Mouse (Mus musculus) forelimb bud, embryonic 11.5 days (tissue): ENCODE results near the gene Rab19.
"Not testable (repeated sequence)": the region's sequence is repeated elsewhere in the genome, so short reads cannot be mapped to it uniquely, and the experiment has no call there.

Source experiments
- DNase-seq: peaks from one replicate; pipeline ENCODE4 v3.0.0-alpha.2; 2012; ENCODE audit warnings: low read depth, low spot score

Rab19 gene

DNA sequence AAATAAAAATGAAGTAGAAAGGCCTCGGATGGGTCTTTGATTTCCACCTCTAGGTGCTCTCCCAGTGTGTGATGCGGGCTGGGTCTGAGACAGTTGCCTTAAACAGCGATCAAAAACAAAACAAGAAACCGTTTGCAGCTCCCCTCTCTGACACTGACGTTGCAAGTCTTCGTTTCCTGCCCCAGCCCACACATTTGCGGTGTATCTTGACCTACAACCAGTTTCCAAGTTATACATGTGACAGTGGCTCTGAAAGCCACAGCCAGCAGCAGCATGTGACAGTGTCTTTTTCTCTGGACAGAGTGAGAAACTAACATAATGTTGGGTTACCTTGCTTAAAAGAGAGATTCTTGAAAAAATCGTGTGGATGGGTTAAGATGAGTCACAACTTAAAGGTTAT lies 1.2 kb upstream of the Rab19 start:
- no peak for DNase-seq

DNA sequence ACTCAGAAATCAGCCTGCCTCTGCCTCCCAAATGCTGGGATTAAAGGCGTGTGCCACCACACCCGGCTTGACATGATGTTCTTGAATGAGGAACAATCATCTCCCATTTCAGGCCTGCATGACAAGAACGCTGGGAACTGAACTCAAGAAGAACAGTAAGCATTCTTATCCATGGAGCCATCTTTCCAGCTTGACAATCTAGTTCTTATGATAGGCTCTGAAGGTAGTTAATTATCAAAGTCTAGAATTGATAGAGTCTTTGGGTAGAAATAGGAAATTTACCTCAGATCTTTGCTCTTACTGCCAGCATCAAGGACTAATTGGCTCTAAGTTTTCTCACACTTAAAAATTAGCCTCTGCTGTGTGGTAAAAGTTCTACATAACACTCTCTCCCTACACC lies 699 bp upstream of the Rab19 start:
- DNase-seq = no peak

DNA sequence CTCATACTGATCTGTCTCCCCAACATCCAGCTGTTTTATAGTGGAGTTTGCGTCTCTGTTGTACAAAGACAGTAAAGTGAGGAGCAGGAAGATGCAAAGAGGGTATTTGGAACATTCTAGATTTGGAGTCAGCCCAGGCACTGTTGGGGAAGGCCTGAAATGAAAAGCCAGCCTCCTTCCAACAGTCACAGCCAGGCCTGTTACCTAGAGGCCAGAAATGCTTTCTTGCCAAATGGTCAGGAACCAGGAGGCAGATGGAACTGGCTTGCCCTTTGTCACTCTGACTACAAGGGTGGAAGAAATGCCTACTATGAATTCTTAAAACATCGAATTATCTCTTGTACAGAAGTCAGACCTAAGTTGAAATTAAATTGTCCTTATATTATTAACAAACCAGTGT lies 9.0 kb downstream of the Rab19 start:
- no peak for DNase-seq

DNA sequence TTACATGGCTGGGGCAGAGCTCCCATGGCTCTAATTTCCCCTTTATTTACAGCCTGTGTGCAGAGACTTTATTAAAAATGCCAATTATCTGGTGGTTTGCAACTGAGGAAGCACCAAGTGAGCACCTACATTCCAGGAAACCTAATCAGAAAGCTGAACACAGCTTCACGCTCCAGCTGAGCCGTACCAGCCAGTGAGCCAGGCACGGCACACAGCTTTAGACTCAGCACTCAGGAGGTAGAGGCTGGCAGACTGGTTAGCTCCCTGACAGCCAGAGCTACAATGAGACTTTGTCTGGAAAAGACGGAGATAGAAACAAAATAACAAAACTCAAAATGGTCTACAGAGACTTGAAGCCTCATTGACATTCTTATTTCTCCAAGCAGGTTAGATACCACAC lies 14.5 kb downstream of the Rab19 start:
- no peak for DNase-seq

DNA sequence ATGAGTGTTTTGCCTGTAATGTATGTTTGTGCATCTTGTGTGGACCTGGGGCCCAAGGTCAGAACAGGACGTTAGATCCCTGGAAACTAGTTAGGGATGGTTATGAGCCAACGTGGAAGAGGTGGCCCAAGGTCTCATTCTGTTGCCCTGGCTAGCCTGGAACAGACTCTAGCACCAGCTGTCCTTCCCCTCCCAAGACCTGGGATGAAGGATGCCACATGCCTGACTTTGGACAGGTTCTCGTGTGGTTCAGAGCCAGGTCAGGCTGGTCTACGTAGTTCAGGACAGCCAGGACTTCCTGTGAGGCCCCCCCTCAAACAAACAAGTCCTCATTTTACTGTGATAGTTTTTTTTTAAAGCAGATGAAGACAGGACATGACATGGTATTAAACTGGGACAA lies 14.9 kb downstream of the Rab19 start:
- DNase-seq = no peak

DNA sequence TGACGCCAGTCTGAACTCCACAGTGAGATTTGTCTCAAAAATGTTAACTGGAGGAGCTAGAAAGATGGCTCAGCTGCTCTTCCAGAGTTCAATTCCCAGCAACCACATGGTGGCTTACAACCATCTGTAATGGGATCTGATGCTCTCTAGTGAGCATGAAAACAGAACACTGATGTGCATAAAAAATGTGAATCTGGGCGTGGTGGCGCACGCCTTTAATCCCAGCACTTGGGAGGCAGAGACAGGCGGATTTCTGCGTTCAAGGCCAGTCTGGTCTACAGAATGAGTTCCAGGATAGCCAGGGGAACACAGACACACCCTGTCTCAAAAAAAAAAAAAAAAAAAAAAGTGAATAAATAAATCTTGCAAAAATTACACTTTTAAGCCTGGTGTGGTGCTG lies 16.1 kb downstream of the Rab19 start:
- no peak for DNase-seq

DNA sequence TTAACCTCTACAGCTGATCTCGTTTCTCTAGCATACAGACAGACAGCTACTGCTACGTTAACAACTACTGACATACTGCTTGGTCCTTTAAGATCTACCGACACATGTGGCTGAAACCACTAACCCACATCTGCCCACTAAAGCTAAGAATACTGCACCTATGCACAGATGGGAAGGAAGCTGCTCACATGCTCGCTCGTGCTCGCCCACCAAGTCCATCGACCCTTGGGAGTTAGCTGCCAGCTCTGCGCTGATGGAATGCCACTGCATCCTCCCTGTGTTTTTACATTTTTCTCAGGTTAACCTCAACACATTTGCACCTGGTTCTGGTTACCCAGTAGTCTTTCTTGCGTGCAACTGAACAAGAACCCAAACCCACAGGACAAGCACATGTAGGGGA lies 17.4 kb downstream of the Rab19 start:
- no peak for DNase-seq

DNA sequence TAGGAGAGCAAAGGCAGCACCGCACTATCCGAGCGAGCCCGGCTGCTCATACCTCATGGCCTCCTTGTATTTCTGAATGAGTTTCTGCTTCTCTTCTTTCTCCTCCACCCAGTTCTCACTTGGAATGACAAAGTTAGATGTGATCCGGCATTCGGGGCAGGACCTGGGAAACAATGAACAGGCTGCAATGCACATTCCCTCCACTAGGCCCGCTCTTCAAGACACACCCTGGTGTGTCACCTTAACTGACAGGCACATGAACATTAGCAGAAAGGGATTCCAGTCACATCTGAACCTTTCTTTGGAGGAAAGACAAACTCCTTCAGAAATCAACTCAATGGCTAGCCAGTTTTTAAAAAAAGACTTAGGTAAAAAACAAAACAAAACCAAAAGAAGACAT lies 19.4 kb downstream of the Rab19 start:
- DNase-seq = peak; percentile 60

DNA sequence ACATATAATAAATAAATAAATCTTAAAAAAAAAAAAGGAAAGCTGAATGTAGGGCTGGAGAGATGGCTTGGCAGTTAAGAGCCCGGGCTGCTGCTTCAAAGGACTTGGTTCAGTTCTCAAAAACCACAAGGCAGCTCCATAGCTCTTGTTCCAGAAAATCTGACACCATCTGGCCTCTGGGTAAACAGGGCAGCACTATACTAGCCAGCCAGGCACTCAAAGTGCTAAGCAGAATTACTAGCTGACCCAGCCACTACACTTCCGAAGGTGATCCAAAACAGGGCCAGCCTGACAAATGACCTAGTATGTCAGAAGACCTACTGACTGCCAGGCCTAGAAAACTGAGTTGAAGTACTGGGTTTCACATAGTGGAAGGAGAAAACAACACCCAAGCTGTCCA lies 22.2 kb downstream of the Rab19 start:
- DNase-seq = no peak

DNA sequence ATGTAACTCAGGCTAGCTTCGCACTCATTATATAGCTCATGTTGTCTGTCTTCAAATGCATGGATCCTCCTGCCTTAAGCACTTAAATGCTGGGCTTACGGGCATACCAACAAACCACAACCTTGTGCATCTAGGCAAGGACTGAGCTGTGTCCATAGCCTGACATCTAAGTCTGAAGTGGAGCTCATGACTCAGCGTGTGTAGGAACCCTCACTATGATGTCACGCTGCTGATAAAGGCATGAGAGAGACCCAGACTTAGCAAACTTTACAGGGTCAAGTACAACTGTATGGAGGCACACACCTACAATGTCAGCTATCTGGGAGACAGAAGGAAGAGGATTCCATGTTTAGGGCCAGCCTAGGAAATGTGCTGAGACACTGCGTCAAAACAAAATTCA lies 25.5 kb downstream of the Rab19 start:
- DNase-seq = no peak

DNA sequence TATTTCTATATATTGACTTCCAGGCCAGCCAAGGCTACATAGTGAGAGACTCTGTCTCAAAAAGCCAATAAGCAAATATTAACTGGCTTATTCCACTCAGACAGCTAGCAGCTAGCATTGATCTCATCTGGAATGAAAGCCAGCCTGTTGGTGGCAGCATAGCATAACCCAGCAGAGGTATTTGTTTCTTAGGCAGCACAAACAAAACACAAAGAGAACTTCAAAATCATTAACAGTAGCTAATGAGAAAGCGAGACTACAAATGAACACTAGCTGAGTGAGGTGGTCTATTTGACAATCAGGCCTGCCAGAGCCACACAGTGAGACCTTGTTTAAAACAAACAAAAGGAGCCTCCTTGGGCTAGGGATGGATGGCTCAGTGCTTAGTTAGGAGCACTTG lies 33.1 kb downstream of the Rab19 start:
- no peak for DNase-seq

DNA sequence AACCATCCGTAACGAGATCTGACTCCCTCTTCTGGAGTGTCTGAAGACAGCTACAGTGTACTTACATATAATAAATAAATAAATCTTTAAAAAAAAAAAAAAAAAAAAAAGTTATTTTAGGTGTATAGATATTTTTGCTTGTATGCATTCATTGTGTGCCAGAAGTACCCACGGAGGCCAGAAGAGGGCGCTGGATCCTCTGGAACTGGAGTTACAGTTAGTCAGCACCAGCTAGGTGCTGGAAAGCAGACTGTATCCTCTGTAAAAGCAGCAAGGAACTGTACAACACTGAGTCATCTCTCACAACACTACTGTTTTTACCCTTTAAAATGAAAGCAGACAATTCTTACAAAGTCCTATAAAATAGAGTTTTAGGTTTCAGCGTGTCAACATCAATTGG lies 34.8 kb downstream of the Rab19 start:
- DNase-seq = peak; percentile 63

DNA sequence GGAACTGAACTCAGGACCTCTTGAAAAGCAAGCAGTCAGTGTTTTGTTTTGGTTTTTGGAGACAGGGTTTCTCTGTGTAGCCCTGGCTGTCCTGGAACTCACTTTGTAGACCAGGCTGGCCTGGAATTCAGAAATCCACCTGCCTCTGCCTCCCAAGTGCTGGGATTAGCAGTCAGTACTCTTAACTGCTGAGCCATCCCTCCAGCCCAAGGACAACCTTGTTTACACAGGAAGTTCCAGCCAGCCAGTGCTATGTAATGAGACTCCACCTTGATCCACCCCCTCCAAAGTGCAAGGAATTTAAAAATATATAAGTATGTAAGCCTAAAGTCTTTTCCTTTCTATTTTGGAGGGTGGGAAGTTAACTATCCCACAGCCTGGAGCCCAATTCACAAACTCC lies 35.7 kb downstream of the Rab19 start:
- not testable (repeated sequence) for DNase-seq

DNA sequence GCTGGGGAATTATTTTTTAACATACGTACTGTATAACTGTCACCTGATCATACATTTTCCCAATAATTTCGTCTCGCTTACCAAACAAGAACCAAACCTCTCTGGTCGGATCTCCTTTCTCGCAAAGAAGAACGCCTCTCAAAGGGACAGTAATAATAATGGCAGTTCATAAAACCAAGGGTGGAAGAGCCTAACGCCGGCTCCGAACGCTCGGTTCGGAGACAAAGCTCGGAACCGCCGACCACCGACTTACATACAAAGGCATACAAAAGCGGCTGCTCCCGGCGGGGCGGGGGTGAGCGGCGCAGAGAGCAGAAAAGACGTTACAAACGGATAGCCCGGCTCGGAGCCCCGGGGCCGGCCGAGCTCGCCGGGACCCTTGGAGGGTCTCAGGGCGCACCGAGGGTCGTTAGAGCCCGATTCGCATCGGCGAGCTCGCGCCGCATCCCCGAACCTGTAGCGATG lies 38.4 kb downstream of the Rab19 start:
- peak; percentile 11 for DNase-seq

DNA sequence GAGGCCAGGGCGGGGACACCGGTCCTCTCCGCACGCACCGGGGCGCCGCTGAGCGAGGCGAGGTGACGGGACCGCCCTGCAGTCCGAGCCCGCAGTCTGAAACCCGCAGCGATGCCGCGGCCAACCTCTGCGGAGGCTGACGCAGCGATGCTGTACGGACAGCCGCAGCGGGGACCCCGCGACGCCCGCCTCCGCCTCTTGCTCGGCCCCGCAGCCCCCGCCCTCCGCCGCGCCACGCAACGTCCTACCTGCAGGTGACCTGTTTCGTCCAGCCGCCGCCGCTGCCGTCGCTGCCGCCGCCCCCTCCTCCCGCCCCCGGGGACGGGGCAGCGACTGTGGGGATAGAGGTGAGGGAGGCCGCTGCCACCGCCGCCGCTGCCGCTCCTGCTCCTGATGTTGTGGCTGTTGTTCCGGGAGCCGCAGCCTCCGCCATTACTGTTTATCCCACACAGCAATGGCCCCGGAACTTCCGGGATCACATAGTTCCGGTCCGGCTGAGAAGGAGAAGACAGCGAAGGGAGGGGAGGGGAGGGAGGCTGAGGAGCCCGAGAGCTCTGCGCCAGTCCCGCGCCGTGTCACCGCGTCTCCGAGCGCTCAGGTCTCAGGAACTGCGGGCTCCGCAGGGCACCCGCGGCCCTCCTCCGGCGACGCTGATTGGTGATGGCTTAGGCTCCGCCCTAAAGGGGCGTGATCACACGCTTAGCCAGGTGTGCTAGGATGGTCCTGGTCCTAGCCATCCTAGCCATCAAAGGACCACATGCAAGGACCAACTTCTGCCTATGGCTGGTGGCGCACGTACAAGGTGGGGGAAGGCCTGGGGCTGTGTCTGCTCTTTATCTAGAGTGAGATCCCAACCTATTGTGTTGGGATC lies 39.1 kb downstream of the Rab19 start, which contains the start of gene Mkrn1:
TSS of gene Mkrn1 (minus strand) at position 612 of the 871 bp plus-strand sequence.
- peak; percentile 84 for DNase-seq

DNA sequence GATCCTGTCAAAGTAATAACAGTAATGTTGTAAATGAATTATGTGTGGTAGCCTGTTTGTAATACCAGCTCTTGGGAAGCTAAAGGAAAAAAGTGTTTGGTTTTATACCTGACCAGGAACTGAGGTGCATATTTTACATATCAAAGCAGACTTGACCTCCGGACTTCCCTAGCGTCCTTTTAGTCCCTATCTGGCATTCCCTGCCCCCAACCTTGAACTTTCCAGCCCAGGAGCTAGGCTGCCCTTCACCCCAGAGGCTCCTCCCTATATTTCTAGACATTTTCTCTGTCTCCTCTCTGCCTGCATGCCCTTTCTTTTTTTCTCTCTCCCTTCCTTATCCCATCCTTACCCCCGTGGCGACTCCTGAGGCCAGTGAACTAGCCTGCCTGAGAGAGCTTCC lies 39.9 kb downstream of the Rab19 start:
- DNase-seq = no peak

DNA sequence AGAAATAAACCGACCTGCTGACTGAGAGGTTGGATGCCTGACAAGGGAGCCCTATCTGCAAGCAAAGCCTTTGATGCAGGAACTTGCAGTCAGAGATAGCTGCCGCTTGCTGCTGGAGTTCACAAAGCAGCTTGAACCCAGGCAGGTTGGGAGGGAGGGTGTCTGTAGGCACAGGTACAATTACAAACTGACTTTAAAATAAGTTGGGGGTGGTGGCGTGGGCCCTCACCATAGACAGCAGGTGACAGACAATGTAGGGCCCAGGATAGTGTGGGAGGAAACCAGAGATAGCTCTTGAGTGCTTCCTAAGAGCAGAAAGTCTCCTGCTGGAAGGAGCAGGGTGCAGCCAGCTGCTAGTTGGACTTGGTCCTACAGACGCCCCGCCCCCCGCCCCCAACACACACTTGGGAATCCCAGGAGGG lies 42.2 kb downstream of the Rab19 start:
- no peak for DNase-seq

DNA sequence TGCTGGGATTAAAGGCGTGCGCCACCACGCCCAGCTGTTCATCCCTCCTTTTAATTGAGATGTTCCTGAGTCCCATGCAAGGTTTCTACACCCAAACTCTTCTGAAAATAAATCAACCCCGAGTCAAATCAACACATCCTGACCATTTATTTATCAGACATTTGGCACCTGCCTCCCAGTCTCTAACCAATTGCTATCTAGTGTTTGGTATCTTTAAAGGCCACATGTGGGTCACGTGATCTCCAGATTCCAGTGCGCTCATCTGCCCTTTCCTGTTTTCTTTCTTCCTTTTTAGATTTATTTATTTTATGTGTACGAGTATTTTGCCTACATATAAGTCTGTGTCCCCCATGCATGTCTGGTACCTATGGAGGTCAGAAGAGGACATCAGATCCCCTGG lies 42.7 kb downstream of the Rab19 start:
- DNase-seq = no peak

DNA sequence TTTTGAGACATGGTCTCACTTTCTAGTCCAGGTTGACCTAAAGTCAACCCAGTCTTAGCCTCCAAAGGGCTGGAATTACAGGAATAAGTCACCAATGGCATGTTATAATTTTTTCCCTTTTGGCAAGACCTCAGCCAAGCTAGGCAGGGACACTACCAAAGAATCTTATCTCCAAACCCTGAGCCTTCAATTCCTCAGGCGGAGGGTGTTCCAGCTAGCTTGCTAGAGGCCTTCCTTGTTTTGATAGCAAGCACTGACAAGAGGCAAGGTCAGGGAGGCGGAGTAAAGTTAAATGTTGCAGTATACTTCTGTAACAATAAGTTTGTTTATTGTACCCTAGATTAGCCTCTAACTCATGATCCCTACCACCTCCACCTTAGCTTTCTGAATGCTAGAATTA lies 44.2 kb downstream of the Rab19 start:
- DNase-seq = no peak

DNA sequence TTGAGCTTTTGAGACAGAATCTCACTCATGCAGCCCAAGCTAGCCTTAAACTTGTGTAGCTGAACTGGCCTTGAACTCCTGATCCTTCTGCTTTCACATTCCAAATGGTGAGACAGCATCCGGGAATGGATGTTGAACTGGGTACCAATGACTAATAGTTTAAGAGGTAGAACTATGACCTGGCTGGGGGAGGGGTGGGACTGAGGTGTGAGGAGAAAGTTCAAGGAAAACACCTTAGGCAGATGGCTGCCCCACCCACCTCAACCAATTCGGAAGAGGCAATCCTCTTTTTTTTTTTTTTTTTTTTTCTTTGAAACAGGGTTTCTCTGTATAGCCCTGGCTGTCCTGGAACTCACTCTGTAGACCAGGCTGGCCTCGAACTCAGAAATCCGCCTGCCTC lies 45.8 kb downstream of the Rab19 start:
- DNase-seq = no peak

DNA sequence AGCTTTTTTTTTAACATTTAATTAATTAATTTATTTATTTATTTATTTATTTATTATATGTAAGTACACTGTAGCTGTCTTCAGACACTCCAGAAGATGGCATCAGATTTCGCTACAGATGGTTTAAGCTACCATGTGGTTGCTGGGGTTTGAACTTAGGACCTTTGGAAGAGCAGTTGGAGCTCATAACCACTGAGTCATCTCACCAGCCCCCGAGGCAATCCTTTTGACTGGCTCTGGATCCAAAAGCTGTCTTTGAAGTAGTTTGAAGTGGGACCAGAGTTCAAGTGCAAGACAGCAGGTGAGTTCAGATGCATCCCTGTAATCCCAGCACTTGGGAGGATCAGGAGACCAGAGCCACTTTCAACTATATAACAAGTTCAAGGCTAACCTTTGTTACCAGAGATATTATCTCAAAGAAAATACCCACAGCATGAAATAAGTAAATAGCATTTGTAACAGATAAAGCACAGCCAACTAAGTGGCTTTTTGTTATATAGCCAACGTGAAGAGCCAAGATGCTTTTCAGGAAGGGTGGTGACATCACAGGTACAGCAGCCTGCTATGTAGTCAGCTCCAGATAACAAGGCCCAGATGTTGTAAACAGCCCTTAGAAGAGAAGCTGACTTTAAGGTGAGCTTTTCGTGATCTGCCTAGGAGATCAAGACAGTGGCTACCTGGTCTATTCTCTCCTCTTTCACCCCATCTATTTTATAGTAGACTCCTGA lies 46.5 kb downstream of the Rab19 start:
- DNase-seq = no peak

DNA sequence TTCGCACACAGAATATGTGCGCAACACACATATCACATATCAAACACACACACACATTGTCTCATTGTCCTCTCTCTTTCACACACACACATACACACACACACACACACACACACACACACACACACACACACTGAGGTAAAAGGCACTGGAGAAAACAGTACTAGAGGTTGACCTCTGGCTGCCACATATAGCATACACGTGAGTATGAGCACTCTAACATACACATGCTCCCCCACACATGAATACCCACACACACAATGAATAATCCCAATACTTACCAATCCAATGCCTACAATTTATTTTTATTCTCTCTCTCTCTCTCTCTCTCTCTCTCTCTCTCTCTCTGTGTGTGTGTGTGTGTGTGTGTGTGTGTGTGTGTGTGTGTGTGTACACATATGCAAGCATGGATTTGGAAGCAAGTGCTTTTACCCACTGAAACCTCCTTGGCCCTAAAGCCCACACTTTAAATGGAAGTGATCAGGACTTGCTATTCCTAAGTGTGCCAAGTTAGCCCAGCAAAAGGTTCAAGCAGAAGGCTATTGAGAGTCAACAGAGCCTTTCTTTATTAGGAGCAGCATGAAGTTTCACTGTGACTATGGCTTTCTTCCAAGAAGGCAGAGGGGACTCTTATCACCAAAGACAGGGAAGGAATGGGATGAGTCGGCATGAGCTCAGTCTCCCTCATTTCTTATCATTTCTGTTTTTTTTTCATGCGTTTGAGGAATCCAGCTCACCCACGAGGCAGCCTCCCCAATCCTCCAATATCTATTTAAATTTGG lies 48.2 kb downstream of the Rab19 start:
- no peak for DNase-seq
